22 mouse cellular contexts compared by ENCODE assay signal in genomic region chr2:147386949-147387348, GRCm38 (mm10). TPM values are rescaled to one million over a fixed set of nuclear protein-coding genes. Genes with fewer than 3 reads are reported as not detected.
DNase-seq lines count a peak whose midpoint lies in the region; ATAC-seq and TF ChIP-seq lines count a peak whose summit lies in the region.
"Had no signal": no experiment of that assay in that cellular context is flagged by ENCODE, and none has a peak within 500 bp of the region (broad histone marks: within the 10 kb centered on the region; RNA-seq: fewer than 3 reads in every experiment).

No protein-coding gene starts in this region.

- no peaks in the 10 kb centered on the region for H3K36me3 ChIP-seq in kidney, postnatal 0 days (ENCODE audit: insufficient read depth, low read length)
- H3K36me3 ChIP-seq in midbrain, postnatal 0 days (ENCODE audit: insufficient read depth, low read length) = no peaks in the 10 kb centered on the region
- H3K36me3 ChIP-seq in midbrain, embryonic 16.5 days (ENCODE audit: control insufficient read depth, insufficient read depth, low read length) = no peaks in the 10 kb centered on the region
- H3K36me3 ChIP-seq: embryonic facial prominence, embryonic 13.5 days; forebrain, embryonic 12.5 days; hindbrain, embryonic 13.5 days had no signal

- H3K4me3 ChIP-seq in kidney, postnatal 0 days (replicated peaks; ENCODE audit: low read depth, low read length) = no peak overlapping the region
- H3K4me3 ChIP-seq in midbrain, postnatal 0 days (ENCODE audit: low read depth, low read length) = no peak overlapping the region
- H3K4me3 ChIP-seq in midbrain, embryonic 16.5 days (ENCODE audit: low read depth, low read length) = no peak overlapping the region
- H3K4me3 ChIP-seq: embryonic facial prominence, embryonic 13.5 days; forebrain, embryonic 12.5 days; hindbrain, embryonic 13.5 days had no signal

- 54% methylated on average over 5 of the region's 5 CpGs for WGBS in kidney, postnatal 0 days
- 56% methylated on average over 5 of the region's 5 CpGs for WGBS in midbrain, postnatal 0 days
- WGBS in midbrain, embryonic 16.5 days = 52% methylated on average over 5 of the region's 5 CpGs

- no peaks in the 10 kb centered on the region for H3K9me3 ChIP-seq in kidney, postnatal 0 days (replicated peaks; ENCODE audit: low read length)
- no peaks in the 10 kb centered on the region for H3K9me3 ChIP-seq in midbrain, postnatal 0 days (ENCODE audit: low read length)
- no peaks in the 10 kb centered on the region for H3K9me3 ChIP-seq in midbrain, embryonic 16.5 days (replicated peaks; ENCODE audit: control insufficient read depth, low read length, poor library complexity, severe bottlenecking)
- H3K9me3 ChIP-seq: embryonic facial prominence, embryonic 13.5 days; forebrain, embryonic 12.5 days; hindbrain, embryonic 13.5 days had no signal

- no peak overlapping the region for H3K27ac ChIP-seq in kidney, postnatal 0 days
- H3K27ac ChIP-seq in midbrain, postnatal 0 days (ENCODE audit: low read depth, low read length) = no peak overlapping the region
- no peak overlapping the region for H3K27ac ChIP-seq in midbrain, embryonic 16.5 days (ENCODE audit: low read length)
- H3K27ac ChIP-seq: embryonic facial prominence, embryonic 13.5 days; forebrain, embryonic 12.5 days; hindbrain, embryonic 13.5 days; hindbrain, postnatal 0 days had no signal

- no peak overlapping the region for H3K9ac ChIP-seq in kidney, postnatal 0 days (ENCODE audit: low read depth, low read length)
- H3K9ac ChIP-seq in midbrain, postnatal 0 days (replicated peaks; ENCODE audit: low read length, poor library complexity, severe bottlenecking) = no peak overlapping the region
- no peak overlapping the region for H3K9ac ChIP-seq in midbrain, embryonic 16.5 days (ENCODE audit: low read depth, low read length)
- H3K9ac ChIP-seq: embryonic facial prominence, embryonic 13.5 days; forebrain, embryonic 12.5 days; hindbrain, embryonic 13.5 days had no signal

- no peaks in the 10 kb centered on the region for H3K4me1 ChIP-seq in kidney, postnatal 0 days (replicated peaks; ENCODE audit: insufficient read depth, low read length)
- no peaks in the 10 kb centered on the region for H3K4me1 ChIP-seq in midbrain, postnatal 0 days (ENCODE audit: insufficient read depth, low read length)
- H3K4me1 ChIP-seq in midbrain, embryonic 16.5 days (ENCODE audit: control insufficient read depth, insufficient read depth, low read length) = no peaks in the 10 kb centered on the region
- H3K4me1 ChIP-seq: embryonic facial prominence, embryonic 13.5 days; forebrain, embryonic 12.5 days; hindbrain, embryonic 13.5 days had no signal

- peak; percentile 16; the same call in 1 of the 2 replicates for TF ChIP-seq CTCF in kidney, postnatal 0 days (IDR thresholded peaks at IDR 0.05; ENCODE audit: low read depth)
- 0 out of 2 replicates have a peak, but pooled peaks have one; percentile 10 for TF ChIP-seq CTCF in midbrain, postnatal 0 days (IDR thresholded peaks at IDR 0.05)

- ATAC-seq in kidney, postnatal 0 days (replicated peaks; ENCODE audit: low FRiP score, low read depth) = no peak
- no peak for ATAC-seq in midbrain, postnatal 0 days (ENCODE audit: low FRiP score)
- no peak for ATAC-seq in midbrain, embryonic 16.5 days
- ATAC-seq: forebrain, embryonic 16.5 days; hindbrain, postnatal 0 days had no signal

- no peak for DNase-seq in kidney, postnatal 0 days (ENCODE audit: low spot score)
- no peak for DNase-seq in kidney, postnatal 10 days
- no peak for DNase-seq in midbrain, postnatal 0 days (ENCODE audit: low spot score)
- peak; percentile 46 for DNase-seq in R1 (ENCODE audit: low read depth, low spot score)
- DNase-seq in heart, postnatal 36 days = no peak
- DNase-seq: adrenal gland, adult 2 months; adrenal gland, postnatal 25 days; cerebellum, adult 18-20 months; cerebellum, adult 9-11 months; cerebellum, postnatal 36 days; gastrocnemius, postnatal 14 days; heart, postnatal 10 days had no signal

- H3K4me2 ChIP-seq in kidney, postnatal 0 days (ENCODE audit: low read length) = no peak overlapping the region
- no peak overlapping the region for H3K4me2 ChIP-seq in midbrain, postnatal 0 days (ENCODE audit: low read depth, low read length, poor library complexity, severe bottlenecking)
- H3K4me2 ChIP-seq in midbrain, embryonic 16.5 days (ENCODE audit: low read length) = no peak overlapping the region
- H3K4me2 ChIP-seq: embryonic facial prominence, embryonic 13.5 days; forebrain, embryonic 12.5 days; hindbrain, embryonic 13.5 days had no signal

- intact Hi-C loops in heart, postnatal 36 days (cut with DNase I) = no loop called here

- no peaks in the 10 kb centered on the region for H3K27me3 ChIP-seq in kidney, postnatal 0 days (ENCODE audit: insufficient read depth, low read length)
- H3K27me3 ChIP-seq in midbrain, postnatal 0 days (ENCODE audit: insufficient read depth, low read length) = no peaks in the 10 kb centered on the region
- H3K27me3 ChIP-seq in midbrain, embryonic 16.5 days (ENCODE audit: control insufficient read depth, insufficient read depth, low read depth, low read length) = no peaks in the 10 kb centered on the region; the same call in 1 of the 2 replicates
- H3K27me3 ChIP-seq: CH12.LX; embryonic facial prominence, embryonic 13.5 days; forebrain, embryonic 12.5 days had no signal

RNA-seq across cellular contexts. Expression of gene Pax1, which starts 25.2 kb away (rescaled TPM):
- polyA plus RNA-seq in kidney, postnatal 0 days (2015; fragmentation: Nextera tagmentation; extraction: Ambion mirVana) = not detected in 2 replicates
- total RNA-seq in midbrain, postnatal 0 days (2014; rRNA removed) = 0.49 TPM in 1 of 2 replicates, not detected in the other
- not detected in 2 replicates for polyA plus RNA-seq in midbrain, postnatal 0 days (2015; fragmentation: Nextera tagmentation; extraction: Ambion mirVana)
- polyA plus RNA-seq in midbrain, embryonic 16.5 days (2015; fragmentation: Nextera tagmentation; extraction: Ambion mirVana) = not detected in 2 replicates
- not detected for total RNA-seq in heart, postnatal 36 days (2021)
- total RNA-seq: adrenal gland, adult 2 months; adrenal gland, postnatal 25 days; CH12.LX; heart, postnatal 10 days; hematopoietic stem cell, adult 5-6 weeks; hindbrain, postnatal 0 days; MEL had no signal
- polyA plus RNA-seq: adrenal gland, adult 2 months; forebrain, embryonic 16.5 days; heart, embryonic 14.5 days; hindbrain, postnatal 0 days had no signal
